Mouse (Mus musculus) ES-E14 (cell line): ENCODE data around the gene Clcnkb. TPM values are rescaled to one million over a fixed set of nuclear protein-coding genes. Genes with fewer than 3 reads are reported as not detected.

ENCODE experiments used
- DNase-seq: peaks from one replicate; pipeline ENCODE4 v3.0.0-alpha.2; 2013; ENCODE audit warnings: low read depth, low spot score
- H3K27ac ChIP-seq: 2 replicates; pipeline ENCODE4 v1.5.1; 2012; ENCODE audit warnings: low read depth, mild to moderate bottlenecking, low read length, moderate library complexity, mixed read lengths; ENCODE audit not compliant: poor library complexity, insufficient read depth, severe bottlenecking
- H3K36me3 ChIP-seq: 2 replicates; pipeline ENCODE4 v1.6.1; 2012; ENCODE audit warnings: mild to moderate bottlenecking, low read length, moderate library complexity, mixed read lengths; ENCODE audit not compliant: control insufficient read depth, poor library complexity, insufficient read depth, severe bottlenecking
- H3K4me1 ChIP-seq, 2 experiments: fragments of 150-350 bp in 1 of 2; sonication (generic) in 1 of 2; 2 replicates each; pipeline ENCODE4 v1.6.1; 2012; ENCODE audit warnings: low read length in 2 of 2, mild to moderate bottlenecking in 1 of 2, mixed read lengths in 1 of 2; ENCODE audit not compliant: control insufficient read depth in 2 of 2, insufficient read depth in 2 of 2, poor library complexity in 1 of 2
- H3K4me3 ChIP-seq, 2 experiments: fragments of 150-350 bp in 1 of 2; sonication (generic) in 1 of 2; 2 replicates each; pipeline ENCODE4 v1.5.1; 2012; ENCODE audit warnings: low read length in 2 of 2, low read depth in 1 of 2, mild to moderate bottlenecking in 1 of 2, mixed read lengths in 1 of 2; ENCODE audit not compliant: insufficient read depth in 1 of 2, poor library complexity in 1 of 2, severe bottlenecking in 1 of 2
- H3K9ac ChIP-seq: 2 replicates; pipeline ENCODE4 v1.6.1; 2012; ENCODE audit warnings: low read depth, mild to moderate bottlenecking, low read length, mixed read lengths; ENCODE audit not compliant: poor library complexity, insufficient read depth, severe bottlenecking
- H3K9me3 ChIP-seq: fragments of 150-350 bp; sonication (generic); 2 replicates; pipeline ENCODE4 v1.6.1; 2012; ENCODE audit warnings: low read depth, mild to moderate bottlenecking, low read length; ENCODE audit not compliant: control insufficient read depth, insufficient read depth
- CHD2 ChIP-seq: IDR thresholded peaks from 2 replicates; pipeline ENCODE4 v1.6.1; 2014; ENCODE audit warnings: mild to moderate bottlenecking, low read depth, low read length, inconsistent platforms
- HCFC1 ChIP-seq: IDR thresholded peaks from 2 replicates; pipeline ENCODE4 v1.6.1; 2012; ENCODE audit warnings: low read length, inconsistent platforms, borderline replicate concordance; ENCODE audit not compliant: insufficient read depth
- MAFK ChIP-seq: IDR thresholded peaks from 2 replicates; pipeline ENCODE4 v1.6.1; 2014; ENCODE audit warnings: mild to moderate bottlenecking, low read depth, low read length, inconsistent platforms; ENCODE audit not compliant: insufficient read depth
- ZC3H11A ChIP-seq: IDR thresholded peaks from 2 replicates; pipeline ENCODE4 v1.6.1; 2012; ENCODE audit warnings: low read depth, mild to moderate bottlenecking, inconsistent platforms, low read length, borderline replicate concordance
- ZNF384 ChIP-seq: IDR thresholded peaks from 2 replicates; pipeline ENCODE4 v1.6.1; 2012; ENCODE audit warnings: low read depth, low read length, inconsistent platforms
- in situ Hi-C, 2 experiments: fragments of 600-800 bp; cut with MboI; formaldehyde crosslinking; loops; one replicate each; pipeline ENCODE4 v1.15.1; 2025; ENCODE audit warnings: low sequenced_read_pairs in 2 of 2, inconsistent platforms in 1 of 2; ENCODE audit not compliant: unreplicated experiment in 2 of 2
- total RNA-seq: library from RNA; depleted of rRNA; stranded (reverse); fragments of 300-350 nt; gene quantifications from 2 replicates; pipeline ENCODE4 v1.2.3, GENCODE M21; 2012

The Clcnkb gene
- total RNA-seq, 1 experiment: 1.6 TPM

DNA sequence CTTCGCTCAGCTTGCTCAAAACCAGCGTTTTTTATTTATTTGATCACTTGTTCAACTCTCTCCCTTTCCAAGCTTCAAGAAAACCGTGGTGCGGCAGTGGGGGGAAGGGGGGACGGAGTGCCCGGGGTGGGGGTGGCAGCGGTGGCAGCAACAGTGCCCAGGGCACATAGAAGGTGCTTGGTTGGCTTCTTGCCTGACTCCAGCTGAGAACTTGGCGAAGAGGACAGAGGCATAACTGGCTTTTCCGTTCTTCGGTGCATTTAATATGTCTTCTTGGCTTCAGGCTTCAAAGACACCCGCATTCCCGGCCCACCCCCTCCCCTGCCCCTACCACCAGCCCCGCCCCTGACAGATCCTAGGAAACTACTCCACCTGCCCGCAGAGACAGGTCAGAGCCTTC lies 16.9 kb upstream of the Clcnkb start:
- H3K36me3 ChIP-seq: no peaks in the 10 kb centered on the region
- DNase-seq: no peak
- H3K27ac ChIP-seq: no peak overlapping the region
- H3K9me3 ChIP-seq: no peaks in the 10 kb centered on the region
- no peak overlapping the region for H3K9ac ChIP-seq
- TF ChIP-seq CHD2 (no peak), ZNF384 (no peak), ZC3H11A (no peak), HCFC1 (no peak), MAFK (no peak)
- H3K4me1 ChIP-seq: no peaks in the 10 kb centered on the region
- in situ Hi-C loops: no loop called here
- H3K4me3 ChIP-seq: no peak overlapping the region

DNA sequence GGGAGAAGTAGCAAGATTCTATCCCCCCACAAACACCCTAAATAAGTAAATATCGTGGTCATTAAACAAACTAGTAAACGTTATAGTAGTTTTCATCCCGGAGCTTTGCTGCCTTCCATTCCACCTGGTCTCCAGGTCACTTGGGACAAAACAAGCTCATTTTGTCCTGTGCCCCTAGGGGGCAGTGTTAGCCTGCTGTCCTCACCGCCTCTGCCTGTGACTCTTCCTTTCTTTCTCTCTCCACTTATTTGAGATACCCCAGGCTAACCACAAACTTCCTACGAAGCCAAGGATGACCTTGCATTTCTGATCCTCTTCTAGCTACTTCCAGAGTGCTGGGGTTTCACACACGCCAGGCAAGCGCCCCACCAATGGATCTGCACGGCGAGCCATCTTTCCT lies 15.2 kb upstream of the Clcnkb start:
- in situ Hi-C loops: no loop called here
- Histone ChIP-seq H3K4me3 (no peak overlapping the region), H3K9ac (no peak overlapping the region), H3K4me1 (peaks cover 0 to 7% of the 10 kb centered on the region in 2 experiments; a peak in 1 of 4 replicates), H3K9me3 (no peaks in the 10 kb centered on the region), H3K27ac (no peak overlapping the region), H3K36me3 (no peaks in the 10 kb centered on the region)
- DNase-seq: no peak
- no peak for TF ChIP-seq HCFC1
- no peak for TF ChIP-seq ZNF384
- no peak for TF ChIP-seq MAFK
- TF ChIP-seq CHD2: no peak

DNA sequence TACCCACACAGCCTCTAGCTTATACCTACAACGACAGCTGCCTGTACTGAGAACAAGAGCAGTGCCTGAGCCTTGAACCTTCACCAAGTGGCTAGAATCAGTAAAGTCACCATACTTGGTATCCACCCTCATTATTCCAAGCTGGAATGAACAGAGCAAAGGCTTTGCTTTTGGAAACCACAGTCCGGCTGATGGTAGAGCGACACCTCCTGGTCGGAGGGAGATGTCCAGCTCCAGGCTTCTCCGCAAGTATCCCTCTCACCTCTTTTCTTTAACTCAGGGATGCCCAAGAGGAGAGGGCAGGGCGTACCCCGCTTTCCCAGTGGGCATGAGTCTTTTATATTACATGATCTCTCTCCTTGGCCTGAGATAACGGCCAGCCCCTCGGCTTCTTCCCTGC lies 14.0 kb upstream of the Clcnkb start:
- in situ Hi-C loops: no loop called here

DNA sequence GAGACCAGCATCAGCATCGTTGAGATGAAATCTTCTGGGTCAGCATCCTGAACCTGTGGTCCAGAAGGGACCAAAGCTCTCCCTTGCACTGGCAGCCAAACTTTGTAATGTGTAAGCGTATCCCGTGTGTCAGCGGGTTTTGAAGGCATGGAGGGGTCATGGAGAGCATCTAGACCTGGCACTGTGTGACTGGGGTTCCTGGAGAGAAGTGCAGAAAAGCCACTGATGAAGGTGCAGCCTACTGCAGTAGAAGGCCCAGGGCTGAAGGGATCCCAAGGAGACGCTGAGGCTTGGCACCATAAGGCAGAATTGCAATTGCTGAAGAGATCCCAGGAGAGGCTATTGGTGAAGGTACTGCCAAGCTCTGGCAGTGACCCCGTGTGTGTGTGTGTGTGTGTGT lies 13.6 kb upstream of the Clcnkb start:
- Histone ChIP-seq H3K27ac (no peak overlapping the region), H3K9ac (no peak overlapping the region), H3K4me3 (no peak overlapping the region), H3K4me1 (peaks cover 0 to 11% of the 10 kb centered on the region in 2 experiments; a peak in 1 of 4 replicates), H3K36me3 (no peaks in the 10 kb centered on the region), H3K9me3 (no peaks in the 10 kb centered on the region)
- in situ Hi-C loops: no loop called here
- no peak for TF ChIP-seq MAFK
- no peak for TF ChIP-seq ZNF384
- TF ChIP-seq CHD2: no peak
- no peak for TF ChIP-seq HCFC1
- TF ChIP-seq ZC3H11A: no peak
- no peak for DNase-seq

More for the DNA sequence above, 14.0 kb upstream of the Clcnkb start:
- H3K4me1 ChIP-seq: peaks cover 0 to 11% of the 10 kb centered on the region in 2 experiments; a peak in 1 of 4 replicates
- no peaks in the 10 kb centered on the region for H3K9me3 ChIP-seq
- no peaks in the 10 kb centered on the region for H3K36me3 ChIP-seq
- no peak overlapping the region for H3K9ac ChIP-seq
- DNase-seq: peak; percentile 63
- TF ChIP-seq ZNF384 (no peak), HCFC1 (no peak), ZC3H11A (no peak), CHD2 (no peak), MAFK (no peak)
- H3K27ac ChIP-seq: no peak overlapping the region
- H3K4me3 ChIP-seq: no peak overlapping the region

DNA sequence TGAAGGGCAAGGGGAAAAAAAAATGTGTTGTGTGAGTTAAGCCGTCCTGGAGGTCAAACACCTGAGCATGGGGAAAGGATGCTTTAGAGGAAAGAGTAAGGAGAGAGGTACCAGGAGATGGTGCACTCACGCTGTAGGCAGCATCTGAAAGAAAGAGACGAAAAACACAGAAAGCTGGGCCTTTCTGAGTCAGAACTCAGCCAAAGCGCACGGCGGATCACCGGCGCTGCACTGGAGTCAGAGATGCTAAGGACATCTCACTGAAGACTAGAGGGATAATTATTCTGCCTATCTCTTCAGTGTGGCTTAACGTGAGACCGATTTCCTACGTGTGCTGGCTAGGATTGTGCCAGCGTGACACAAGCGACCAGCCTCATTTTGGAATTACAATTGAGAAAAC lies 12.1 kb upstream of the Clcnkb start:
- TF ChIP-seq ZNF384 (no peak), MAFK (no peak)
- Histone ChIP-seq H3K4me1 (peaks cover 0 to 11% of the 10 kb centered on the region in 2 experiments; a peak in 1 of 4 replicates), H3K9me3 (no peaks in the 10 kb centered on the region), H3K4me3 (no peak overlapping the region), H3K27ac (no peak overlapping the region), H3K36me3 (no peaks in the 10 kb centered on the region), H3K9ac (no peak overlapping the region)
- in situ Hi-C loops: no loop called here
- no peak for DNase-seq
